Mouse (Mus musculus): ENCODE measurements at regions not wholly inside any gene's neighbourhood (a gene's known extent, or its start where the extent isn't known, plus 50 kb on each side); places are given as distances from the start of the nearest gene placed in this dataset.
A peak's percentile ranks its signal among the peaks of the same experiment; 100 is the strongest.

DNA sequence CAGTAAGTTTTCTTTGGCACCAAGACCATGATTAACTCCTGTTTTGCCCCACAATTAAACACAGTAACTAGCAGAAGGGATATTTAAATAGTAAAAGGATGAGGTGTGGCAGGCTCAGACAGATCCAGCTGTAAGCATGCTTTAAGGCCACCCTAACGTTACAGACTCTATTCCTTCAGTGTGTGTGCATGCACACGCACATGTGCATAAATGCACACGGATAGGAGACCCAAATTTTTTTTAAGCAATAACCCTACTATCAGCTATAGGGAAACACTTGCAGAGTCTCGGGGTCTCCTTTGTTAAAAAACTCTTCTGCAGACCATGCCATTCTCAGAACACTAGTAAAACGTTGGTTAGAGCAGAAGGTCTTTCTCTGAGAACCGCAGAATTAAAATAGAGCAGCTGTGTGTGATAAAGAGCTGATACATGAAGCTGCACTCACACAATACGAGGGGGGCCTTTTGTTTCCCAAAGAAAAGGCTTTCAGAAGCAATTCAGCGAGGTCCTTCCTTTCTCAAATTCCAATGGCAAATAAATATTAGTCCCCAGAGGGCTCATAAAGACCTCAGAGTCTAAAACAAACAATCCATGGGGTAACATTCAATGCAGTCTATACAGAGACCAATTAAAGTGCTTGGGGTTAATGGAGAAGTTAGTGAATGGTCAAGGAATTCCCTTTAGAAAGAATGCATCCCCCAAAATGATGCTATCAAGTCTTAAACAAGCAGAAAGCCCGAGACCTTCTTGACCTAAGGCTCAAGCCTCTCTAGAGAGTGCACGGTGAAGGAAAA, 300.3 kb upstream of the Cd180 start:
- no peaks in the 10 kb centered on the region for H3K9me3 ChIP-seq (replicated peaks; ENCODE audit: control insufficient read depth, low read length)
- no peak overlapping the region for H3K9ac ChIP-seq (ENCODE audit: low read length)
- peaks cover 8% of the 10 kb centered on the region for H3K4me1 ChIP-seq (ENCODE audit: control insufficient read depth, insufficient read depth, low read length)
- H3K4me2 ChIP-seq (ENCODE audit: low read depth, low read length), result no peak overlapping the region
- 32% methylated on average over 10 of the region's 10 CpGs for WGBS
- H3K4me3 ChIP-seq (replicated peaks; ENCODE audit: low read length), result no peak overlapping the region
- H3K27ac ChIP-seq (ENCODE audit: low read length), result no peak overlapping the region
- ATAC-seq (ENCODE audit: insufficient read depth, low FRiP score), result no peak
- H3K27me3 ChIP-seq (ENCODE audit: control insufficient read depth, insufficient read depth, low read length), result no peaks in the 10 kb centered on the region
- no peaks in the 10 kb centered on the region for H3K36me3 ChIP-seq (ENCODE audit: control insufficient read depth, insufficient read depth, low read length)

GRCm38 (mm10) chr13:102393662-102393970, 299.7 kb upstream of the Cd180 start:
- no peak for ATAC-seq (ENCODE audit: insufficient read depth, low FRiP score)
- Histone ChIP-seq H3K27ac (ENCODE audit: low read length) (no peak overlapping the region), H3K9ac (ENCODE audit: low read length) (no peak overlapping the region), H3K4me1 (ENCODE audit: control insufficient read depth, insufficient read depth, low read length) (peaks cover 8% of the 10 kb centered on the region), H3K4me2 (ENCODE audit: low read depth, low read length) (no peak overlapping the region), H3K9me3 (replicated peaks; ENCODE audit: control insufficient read depth, low read length) (no peaks in the 10 kb centered on the region), H3K4me3 (replicated peaks; ENCODE audit: low read length) (no peak overlapping the region), H3K27me3 (ENCODE audit: control insufficient read depth, insufficient read depth, low read length) (no peaks in the 10 kb centered on the region), H3K36me3 (ENCODE audit: control insufficient read depth, insufficient read depth, low read length) (no peaks in the 10 kb centered on the region)
- WGBS, result 55% methylated on average over 2 of the region's 2 CpGs

- no peaks in the 10 kb centered on the region for H3K36me3 ChIP-seq (ENCODE audit: control insufficient read depth, insufficient read depth, low read length)
- WGBS, result 86% methylated on average over 3 of the region's 3 CpGs
- H3K4me1 ChIP-seq (ENCODE audit: control insufficient read depth, insufficient read depth, low read length), result peaks cover 8% of the 10 kb centered on the region
- no peak overlapping the region for H3K9ac ChIP-seq (ENCODE audit: low read length)
- H3K4me3 ChIP-seq (replicated peaks; ENCODE audit: low read length), result no peak overlapping the region
- no peak overlapping the region for H3K4me2 ChIP-seq (ENCODE audit: low read depth, low read length)
- no peaks in the 10 kb centered on the region for H3K9me3 ChIP-seq (replicated peaks; ENCODE audit: control insufficient read depth, low read length)
- no peak for ATAC-seq (ENCODE audit: insufficient read depth, low FRiP score)
- no peaks in the 10 kb centered on the region for H3K27me3 ChIP-seq (ENCODE audit: control insufficient read depth, insufficient read depth, low read length)
- no peak overlapping the region for H3K27ac ChIP-seq (ENCODE audit: low read length)
These were observed 299.3 kb upstream of the Cd180 start for GRCm38 (mm10) chr13:102394057-102394456.

- Histone ChIP-seq H3K9me3 (replicated peaks; ENCODE audit: control insufficient read depth, low read length) (no peaks in the 10 kb centered on the region), H3K4me1 (ENCODE audit: control insufficient read depth, insufficient read depth, low read length) (peaks cover 8% of the 10 kb centered on the region), H3K4me2 (ENCODE audit: low read depth, low read length) (no peak overlapping the region), H3K27ac (ENCODE audit: low read length) (no peak overlapping the region), H3K36me3 (ENCODE audit: control insufficient read depth, insufficient read depth, low read length) (no peaks in the 10 kb centered on the region), H3K9ac (ENCODE audit: low read length) (no peak overlapping the region), H3K27me3 (ENCODE audit: control insufficient read depth, insufficient read depth, low read length) (no peaks in the 10 kb centered on the region), H3K4me3 (replicated peaks; ENCODE audit: low read length) (no peak overlapping the region)
- no peak for ATAC-seq (ENCODE audit: insufficient read depth, low FRiP score)
- WGBS, result 91% methylated on average over 4 of the region's 4 CpGs
These were observed 295.9 kb upstream of the Cd180 start for GRCm38 (mm10) chr13:102397411-102397810.

DNA sequence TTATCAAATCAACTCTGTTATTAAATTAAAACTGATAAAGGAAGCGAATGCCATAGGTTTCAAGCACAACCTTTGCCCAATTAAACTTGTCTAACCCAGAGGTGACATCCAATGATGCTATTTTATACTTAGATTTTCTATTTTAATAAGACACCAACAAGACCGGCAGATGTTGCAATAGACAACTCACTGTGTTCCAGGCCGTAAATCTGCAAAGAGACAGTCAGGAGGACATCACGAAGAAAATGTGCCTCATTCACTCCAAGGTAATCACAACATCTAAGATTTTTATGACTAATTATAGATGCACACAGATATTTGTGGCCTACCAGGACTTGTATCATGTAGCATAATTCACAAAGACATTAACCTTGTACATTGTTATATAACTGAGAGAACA, 281.5 kb upstream of the Cd180 start:
- H3K4me1 ChIP-seq (ENCODE audit: control insufficient read depth, insufficient read depth, low read length), result no peaks in the 10 kb centered on the region
- H3K27ac ChIP-seq (ENCODE audit: low read length), result no peak overlapping the region
- H3K36me3 ChIP-seq (ENCODE audit: control insufficient read depth, insufficient read depth, low read length), result no peaks in the 10 kb centered on the region
- no peaks in the 10 kb centered on the region for H3K27me3 ChIP-seq (ENCODE audit: control insufficient read depth, insufficient read depth, low read length)
- 86% methylated on average over 4 of the region's 4 CpGs for WGBS
- no peak for ATAC-seq (ENCODE audit: insufficient read depth, low FRiP score)
- H3K9me3 ChIP-seq (replicated peaks; ENCODE audit: control insufficient read depth, low read length), result no peaks in the 10 kb centered on the region
- H3K4me3 ChIP-seq (replicated peaks; ENCODE audit: low read length), result no peak overlapping the region
- no peak overlapping the region for H3K9ac ChIP-seq (ENCODE audit: low read length)
- no peak overlapping the region for H3K4me2 ChIP-seq (ENCODE audit: low read depth, low read length)

DNA sequence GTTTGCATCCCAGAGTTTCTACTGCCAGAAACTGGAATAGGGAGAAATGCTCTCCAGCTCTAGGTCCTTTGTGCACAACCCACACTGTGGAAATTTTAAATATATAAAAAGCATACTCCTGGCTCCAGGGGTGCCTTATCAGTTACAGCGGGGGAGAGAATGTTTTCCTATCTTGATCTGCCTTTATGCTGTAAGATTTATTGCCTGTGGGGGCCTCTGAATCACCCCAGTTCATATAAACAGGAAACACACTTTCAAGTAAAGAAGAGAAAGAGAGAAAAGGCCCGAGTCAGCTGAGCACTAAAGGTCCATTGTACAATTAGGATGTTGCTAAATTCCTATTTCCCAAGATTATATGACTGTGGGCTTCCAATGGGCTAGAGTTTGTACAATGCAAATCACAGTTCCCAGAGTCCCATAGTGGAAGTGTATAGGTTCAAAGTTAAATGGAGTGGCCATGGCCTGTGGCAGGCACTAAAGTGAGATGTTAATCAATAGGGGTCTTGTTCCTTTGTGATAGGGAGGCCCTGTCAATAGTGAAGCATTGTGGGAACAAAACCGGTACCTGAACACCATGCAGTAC, 258.9 kb upstream of the Cd180 start:
- H3K9me3 ChIP-seq (replicated peaks; ENCODE audit: control insufficient read depth, low read length), result no peaks in the 10 kb centered on the region
- H3K27me3 ChIP-seq (ENCODE audit: control insufficient read depth, insufficient read depth, low read length), result no peaks in the 10 kb centered on the region
- no peaks in the 10 kb centered on the region for H3K4me1 ChIP-seq (ENCODE audit: control insufficient read depth, insufficient read depth, low read length)
- no peaks in the 10 kb centered on the region for H3K36me3 ChIP-seq (ENCODE audit: control insufficient read depth, insufficient read depth, low read length)
- no peak overlapping the region for H3K4me2 ChIP-seq (ENCODE audit: low read depth, low read length)
- ATAC-seq (ENCODE audit: insufficient read depth, low FRiP score), result no peak
- WGBS, result 29% methylated on average over 3 of the region's 3 CpGs
- H3K27ac ChIP-seq (ENCODE audit: low read length), result no peak overlapping the region
- H3K9ac ChIP-seq (ENCODE audit: low read length), result no peak overlapping the region
- H3K4me3 ChIP-seq (replicated peaks; ENCODE audit: low read length), result no peak overlapping the region

- H3K27me3 ChIP-seq (ENCODE audit: control insufficient read depth, insufficient read depth, low read length), result no peaks in the 10 kb centered on the region
- no peaks in the 10 kb centered on the region for H3K4me1 ChIP-seq (ENCODE audit: control insufficient read depth, insufficient read depth, low read length)
- H3K4me2 ChIP-seq (ENCODE audit: low read depth, low read length), result no peak overlapping the region
- H3K9ac ChIP-seq (ENCODE audit: low read length), result no peak overlapping the region
- H3K36me3 ChIP-seq (ENCODE audit: control insufficient read depth, insufficient read depth, low read length), result no peaks in the 10 kb centered on the region
- H3K4me3 ChIP-seq (replicated peaks; ENCODE audit: low read length), result no peak overlapping the region
- H3K9me3 ChIP-seq (replicated peaks; ENCODE audit: control insufficient read depth, low read length), result no peaks in the 10 kb centered on the region
- 74% methylated on average over 2 of the region's 2 CpGs for WGBS
- H3K27ac ChIP-seq (ENCODE audit: low read length), result no peak overlapping the region
- ATAC-seq (ENCODE audit: insufficient read depth, low FRiP score), result no peak
These were observed 250.7 kb upstream of the Cd180 start for GRCm38 (mm10) chr13:102442676-102443075.

GRCm38 (mm10) chr13:102447310-102447709, 246.0 kb upstream of the Cd180 start:
- Histone ChIP-seq H3K9ac (ENCODE audit: low read length) (no peak overlapping the region), H3K4me1 (ENCODE audit: control insufficient read depth, insufficient read depth, low read length) (no peaks in the 10 kb centered on the region), H3K27ac (ENCODE audit: low read length) (peak overlapping the region; percentile 46; the same call in 1 of the 2 replicates), H3K9me3 (replicated peaks; ENCODE audit: control insufficient read depth, low read length) (no peaks in the 10 kb centered on the region), H3K36me3 (ENCODE audit: control insufficient read depth, insufficient read depth, low read length) (no peaks in the 10 kb centered on the region), H3K27me3 (ENCODE audit: control insufficient read depth, insufficient read depth, low read length) (no peaks in the 10 kb centered on the region), H3K4me3 (replicated peaks; ENCODE audit: low read length) (no peak overlapping the region), H3K4me2 (ENCODE audit: low read depth, low read length) (no peak overlapping the region)
- ATAC-seq (ENCODE audit: insufficient read depth, low FRiP score), result no peak
- 58% methylated on average over 5 of the region's 5 CpGs for WGBS

DNA sequence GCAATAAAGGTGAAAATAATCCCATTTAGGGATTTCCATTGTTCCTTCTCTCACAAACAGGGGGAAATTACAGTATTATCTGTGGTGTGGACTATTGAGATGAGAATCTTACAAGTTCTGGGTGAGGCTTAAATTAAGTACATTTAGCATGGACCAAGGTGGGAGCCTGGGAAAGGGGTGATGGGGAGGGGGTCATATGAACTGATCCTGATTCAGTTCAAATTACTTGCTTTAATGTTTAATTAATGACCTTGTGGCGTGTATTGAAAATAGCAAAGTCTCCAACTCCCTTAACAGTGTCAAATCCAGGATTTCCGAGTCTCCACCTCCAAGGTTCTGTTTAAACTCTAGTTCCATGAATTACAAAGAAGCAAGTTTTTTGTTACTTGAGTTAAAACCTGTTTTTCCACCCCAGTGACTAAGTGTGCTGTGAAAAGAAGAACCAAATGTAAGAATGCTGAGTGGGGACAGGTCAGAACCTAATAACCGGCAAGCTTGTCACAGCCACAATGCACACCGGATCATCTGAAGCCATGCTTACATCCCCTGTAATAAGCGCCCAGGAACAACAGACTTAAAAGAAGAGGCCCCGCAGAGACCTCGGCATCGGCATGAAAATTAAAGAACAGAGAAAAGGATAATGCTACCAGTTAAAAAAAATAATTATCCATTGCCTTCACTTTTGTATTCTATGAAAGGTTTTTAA, 243.8 kb upstream of the Cd180 start:
- H3K9ac ChIP-seq (ENCODE audit: low read length), result no peak overlapping the region
- H3K9me3 ChIP-seq (replicated peaks; ENCODE audit: control insufficient read depth, low read length), result no peaks in the 10 kb centered on the region
- no peak for ATAC-seq (ENCODE audit: insufficient read depth, low FRiP score)
- H3K4me1 ChIP-seq (ENCODE audit: control insufficient read depth, insufficient read depth, low read length), result no peaks in the 10 kb centered on the region
- no peaks in the 10 kb centered on the region for H3K36me3 ChIP-seq (ENCODE audit: control insufficient read depth, insufficient read depth, low read length)
- H3K4me2 ChIP-seq (ENCODE audit: low read depth, low read length), result no peak overlapping the region
- no peaks in the 10 kb centered on the region for H3K27me3 ChIP-seq (ENCODE audit: control insufficient read depth, insufficient read depth, low read length)
- WGBS, result 47% methylated on average over 8 of the region's 8 CpGs
- peak overlapping the region; percentile 59; the same call in 1 of the 2 replicates for H3K27ac ChIP-seq (ENCODE audit: low read length)
- H3K4me3 ChIP-seq (replicated peaks; ENCODE audit: low read length), result no peak overlapping the region

Data from stomach, embryonic 16.5 days (tissue).